Mouse (Mus musculus) CD4-positive naive resting alpha-beta T cell, adult 76 days (primary cell): ENCODE measurements around the gene Rasl10b. TPM values are rescaled to one million over a fixed set of nuclear protein-coding genes. Genes with fewer than 3 reads are reported as not detected.

Source experiments
- total RNA-seq: library from RNA; stranded (reverse); gene quantifications from one replicate; pipeline ENCODE4 v1.2.4, GENCODE M21; 2023

The Rasl10b gene
- 0.35 TPM for total RNA-seq

DNA sequence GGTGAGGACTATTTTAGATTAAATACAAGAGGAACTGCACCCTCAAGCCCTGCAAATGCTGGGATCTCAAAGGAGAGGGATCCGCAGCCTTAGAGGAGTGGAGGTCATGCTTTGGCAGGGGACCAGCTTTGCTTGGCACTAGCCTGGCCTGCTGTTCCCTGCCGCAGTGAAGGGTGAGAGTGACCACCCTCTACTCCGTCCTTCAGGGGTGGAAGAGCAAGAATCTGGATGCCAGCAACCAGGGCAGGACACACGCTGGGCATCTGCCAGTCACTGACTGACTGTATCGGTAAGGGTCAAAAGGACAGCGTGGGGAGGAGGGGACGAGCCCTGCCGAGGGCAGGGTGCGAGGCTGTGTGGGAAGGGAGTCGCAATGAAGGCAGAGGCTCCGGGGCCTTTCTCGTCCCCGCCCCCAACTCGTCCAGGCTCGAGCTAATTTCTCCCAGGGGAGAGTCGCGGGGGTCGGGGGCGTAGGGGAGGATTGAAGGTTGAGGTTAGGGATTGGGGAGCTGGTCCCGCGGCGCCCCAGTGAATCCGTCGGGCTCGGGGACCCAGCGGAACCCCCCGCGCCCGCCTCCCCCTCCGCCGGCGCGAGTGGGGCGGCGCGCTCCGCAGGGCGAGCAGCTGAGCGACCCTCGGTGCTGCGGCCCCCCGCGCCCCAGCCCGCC, at the start of gene Rasl10b:
Gene Rasl10b (plus strand): TSS at position 51 of the 668 bp plus-strand sequence.

DNA sequence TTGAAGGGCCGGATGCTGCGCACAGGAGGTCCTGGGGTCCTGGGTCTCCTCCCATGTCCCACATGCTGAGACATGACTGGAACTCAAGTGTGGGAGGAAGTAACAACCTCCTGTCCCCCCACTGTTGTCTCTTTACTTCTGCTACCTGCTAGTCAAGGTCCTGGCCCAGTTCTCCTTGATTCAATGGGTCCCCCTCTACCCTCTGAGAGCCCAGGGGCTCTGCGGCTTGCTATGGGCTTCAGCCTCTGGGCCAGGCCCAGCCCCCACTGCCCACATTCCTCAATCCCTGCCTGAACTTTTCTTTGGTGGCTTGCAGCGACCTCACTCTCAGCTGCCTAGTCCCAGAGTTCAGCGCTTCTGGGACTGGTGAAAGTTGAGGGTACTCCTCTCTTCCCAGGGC, 20.4 kb downstream of the Rasl10b start, which contains the start of gene Gas2l2:
Gene Gas2l2 (minus strand): TSS at position 101 of the 400 bp plus-strand sequence.

DNA sequence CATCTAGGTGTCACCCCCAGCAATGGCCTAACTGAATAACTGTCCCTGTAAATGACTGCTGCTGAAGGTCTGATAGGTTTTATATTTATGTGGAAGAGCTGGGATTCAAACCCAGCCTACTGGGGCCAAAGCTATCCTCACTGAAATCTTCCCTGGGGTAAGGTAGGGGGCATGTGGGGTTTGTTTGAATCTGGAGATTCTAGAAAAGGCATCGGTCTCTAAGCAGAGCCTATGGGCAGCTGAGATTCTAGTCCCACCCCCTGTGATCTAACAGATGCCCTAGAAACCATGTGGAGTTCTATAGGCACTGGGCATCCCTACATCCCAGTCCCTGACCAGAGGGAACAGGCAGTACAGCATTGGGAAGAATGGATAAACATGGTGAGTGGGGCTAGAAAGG, 28.4 kb downstream of the Rasl10b start, which contains the start of gene 1700020L24Rik:
Gene 1700020L24Rik (plus strand): TSS at position 301 of the 400 bp plus-strand sequence.

DNA sequence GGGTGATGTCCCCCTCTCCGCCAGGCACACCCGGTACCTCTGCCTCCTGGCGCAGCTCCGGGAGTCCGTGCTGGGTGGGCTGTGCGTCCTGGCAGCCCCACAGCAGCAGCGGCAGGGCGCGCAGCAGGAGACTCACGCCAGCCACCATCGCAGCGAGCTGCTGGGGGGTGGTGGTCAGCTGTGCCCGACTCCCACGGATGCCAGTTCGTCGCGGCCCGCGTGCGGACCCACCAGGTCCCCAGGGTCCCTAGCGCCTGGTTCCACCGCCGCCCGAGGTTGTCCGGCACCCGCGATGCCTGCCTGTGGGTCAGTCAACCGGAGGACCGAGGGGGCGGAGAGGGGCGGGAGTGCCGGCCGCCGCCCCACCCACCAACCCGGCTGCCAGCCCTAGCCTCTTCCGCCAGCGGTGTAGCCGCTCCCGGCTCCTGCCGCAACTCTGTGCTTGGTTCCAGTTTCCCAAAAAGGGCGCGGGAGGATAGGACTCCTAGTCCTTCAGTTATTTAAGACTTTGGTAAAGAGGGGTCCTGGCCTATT, 53.8 kb downstream of the Rasl10b start, which contains the start of gene Mmp28:
Gene Mmp28 (minus strand): TSS at position 361 of the 534 bp plus-strand sequence.

Other genes starting within 250 kb of the Rasl10b start
- gene Slfn4, start 234.0 kb upstream of the Rasl10b start, total RNA-seq: 1.3 TPM
- 4.8 TPM for gene Slfn3, start 217.8 kb upstream of the Rasl10b start, total RNA-seq
- 0.64 TPM for gene Slfn14, start 122.4 kb upstream of the Rasl10b start, total RNA-seq
- 80.6 TPM for gene Ap2b1, start 110.1 kb upstream of the Rasl10b start, total RNA-seq
- 14.5 TPM for gene Pex12, start 106.6 kb upstream of the Rasl10b start, total RNA-seq
- not detected for gene Gas2l2, start 20.3 kb downstream of the Rasl10b start, total RNA-seq
- not detected for gene 1700020L24Rik, start 28.5 kb downstream of the Rasl10b start, total RNA-seq
- gene Mmp28, start 53.9 kb downstream of the Rasl10b start, total RNA-seq: not detected
- gene Taf15, start 63.9 kb downstream of the Rasl10b start, total RNA-seq: 141 TPM
- not detected for gene Heatr9, start 113.0 kb downstream of the Rasl10b start, total RNA-seq
- gene Ccl5, start 121.4 kb downstream of the Rasl10b start, total RNA-seq: 52.5 TPM
- 0.44 TPM for gene Ccl9, start 169.5 kb downstream of the Rasl10b start, total RNA-seq
- gene Ccl6, start 183.9 kb downstream of the Rasl10b start, total RNA-seq: 5.0 TPM
- gene Rpl9-ps1, start 236.5 kb downstream of the Rasl10b start, total RNA-seq: not detected
- 12.7 TPM for gene Ccl3, start 240.2 kb downstream of the Rasl10b start, total RNA-seq